ENCODE assay signal across 19 mouse cellular contexts in genomic region chr5:31906286-31906951, GRCm38 (mm10).
A peak's percentile ranks its signal among the peaks of the same experiment; 100 is the strongest.
DNase-seq lines count a peak whose midpoint lies in the region; ATAC-seq and TF ChIP-seq lines count a peak whose summit lies in the region.
"Had no signal": no experiment of that assay in that cellular context is flagged by ENCODE, and none has a peak within 500 bp of the region (broad histone marks: within the 10 kb centered on the region; RNA-seq: fewer than 3 reads in every experiment).

No protein-coding gene starts in this region.

- no peak for ATAC-seq in intestine, embryonic 14.5 days (replicated peaks; ENCODE audit: low FRiP score, low TSS enrichment, low read depth)
- no peak for ATAC-seq in intestine, postnatal 0 days
- ATAC-seq in stomach, postnatal 0 days (ENCODE audit: low FRiP score, low TSS enrichment): no peak
- ATAC-seq: inflammation-experienced regulatory T-cells, adult 6 months had no signal

- H3K27ac ChIP-seq in intestine, embryonic 14.5 days (ENCODE audit: low read depth): peak overlapping the region; percentile 33; the same call in 1 of the 2 replicates
- no peak overlapping the region for H3K27ac ChIP-seq in intestine, postnatal 0 days (ENCODE audit: low read depth, low read length)
- peak overlapping the region; percentile 85 for H3K27ac ChIP-seq in stomach, postnatal 0 days (replicated peaks)
- H3K27ac ChIP-seq: heart, embryonic 10.5 days; hindbrain, embryonic 12.5 days; layer of hippocampus, adult 2 months; liver, embryonic 13.5 days; lung, embryonic 15.5 days; midbrain, embryonic 12.5 days; neural tube, embryonic 12.5 days had no signal

- no peak for TF ChIP-seq CTCF in intestine, postnatal 0 days (IDR thresholded peaks at IDR 0.05; ENCODE audit: low read depth)
- TF ChIP-seq CTCF in stomach, postnatal 0 days (IDR thresholded peaks at IDR 0.05; ENCODE audit: low read depth): no peak

- H3K9me3 ChIP-seq in intestine, embryonic 14.5 days (ENCODE audit: control insufficient read depth, low read length): no peaks in the 10 kb centered on the region
- H3K9me3 ChIP-seq in intestine, postnatal 0 days (ENCODE audit: control insufficient read depth): no peaks in the 10 kb centered on the region
- H3K9me3 ChIP-seq in stomach, postnatal 0 days (ENCODE audit: control insufficient read depth, low read length): no peaks in the 10 kb centered on the region
- H3K9me3 ChIP-seq: heart, embryonic 10.5 days; hindbrain, embryonic 12.5 days; liver, embryonic 13.5 days; lung, embryonic 15.5 days; midbrain, embryonic 12.5 days; neural tube, embryonic 12.5 days had no signal

- no peaks in the 10 kb centered on the region for H3K36me3 ChIP-seq in intestine, embryonic 14.5 days (ENCODE audit: control insufficient read depth, insufficient read depth, low read length)
- H3K36me3 ChIP-seq in intestine, postnatal 0 days (ENCODE audit: control insufficient read depth, insufficient read depth): no peaks in the 10 kb centered on the region
- H3K36me3 ChIP-seq in stomach, postnatal 0 days (ENCODE audit: control insufficient read depth, insufficient read depth, low read length): no peaks in the 10 kb centered on the region
- H3K36me3 ChIP-seq: heart, embryonic 10.5 days; hindbrain, embryonic 12.5 days; liver, embryonic 13.5 days; lung, embryonic 15.5 days; midbrain, embryonic 12.5 days; neural tube, embryonic 12.5 days had no signal

- no peaks in the 10 kb centered on the region for H3K27me3 ChIP-seq in intestine, embryonic 14.5 days (replicated peaks; ENCODE audit: control insufficient read depth, insufficient read depth, low read length)
- no peaks in the 10 kb centered on the region for H3K27me3 ChIP-seq in intestine, postnatal 0 days (replicated peaks; ENCODE audit: control insufficient read depth, insufficient read depth, low read length)
- no peaks in the 10 kb centered on the region for H3K27me3 ChIP-seq in stomach, postnatal 0 days (ENCODE audit: control insufficient read depth, insufficient read depth, low read length)
- H3K27me3 ChIP-seq: hindbrain, embryonic 12.5 days; liver, embryonic 13.5 days; lung, embryonic 15.5 days; midbrain, embryonic 12.5 days; neural tube, embryonic 12.5 days had no signal

- no peak overlapping the region for H3K9ac ChIP-seq in intestine, embryonic 14.5 days (ENCODE audit: low read length)
- H3K9ac ChIP-seq in intestine, postnatal 0 days (ENCODE audit: low read depth, low read length): no peak overlapping the region
- H3K9ac ChIP-seq in stomach, postnatal 0 days (ENCODE audit: low read length): no peak overlapping the region
- H3K9ac ChIP-seq: hindbrain, embryonic 12.5 days; liver, embryonic 13.5 days; lung, embryonic 15.5 days; midbrain, embryonic 12.5 days; neural tube, embryonic 12.5 days had no signal

- DNase-seq in intestine, embryonic 14.5 days (ENCODE audit: low spot score): no peak
- DNase-seq in urinary bladder, postnatal 14 days (ENCODE audit: low spot score): peak; percentile 17
- no peak for DNase-seq in urinary bladder, postnatal 25 days (ENCODE audit: low spot score)
- DNase-seq in gonadal fat pad, adult 2 months (ENCODE audit: low read depth): peak; percentile 83
- DNase-seq in stomach, postnatal 0 days (ENCODE audit: low spot score): no peak
- no peak for DNase-seq in thymus, adult 18-20 months
- DNase-seq: adrenal gland, postnatal 14 days; cerebellum, adult 11 months; cerebellum, postnatal 10 days; gastrocnemius, postnatal 36 days; liver, embryonic 13.5 days had no signal

- peak; percentile 17 for TF ChIP-seq EP300 in stomach, postnatal 0 days (optimal IDR thresholded peaks at IDR 0.05)

- H3K4me2 ChIP-seq in intestine, embryonic 14.5 days (ENCODE audit: low read length): no peak overlapping the region
- H3K4me2 ChIP-seq in intestine, postnatal 0 days (replicated peaks; ENCODE audit: low read depth): no peak overlapping the region
- no peak overlapping the region for H3K4me2 ChIP-seq in stomach, postnatal 0 days (replicated peaks; ENCODE audit: low read depth)
- H3K4me2 ChIP-seq: hindbrain, embryonic 12.5 days; liver, embryonic 13.5 days; lung, embryonic 15.5 days; midbrain, embryonic 12.5 days; neural tube, embryonic 12.5 days had no signal

- H3K4me3 ChIP-seq in intestine, embryonic 14.5 days (ENCODE audit: low read depth, low read length): no peak overlapping the region
- no peak overlapping the region for H3K4me3 ChIP-seq in intestine, postnatal 0 days (ENCODE audit: low read depth, low read length)
- H3K4me3 ChIP-seq in stomach, postnatal 0 days (ENCODE audit: low read depth, low read length): no peak overlapping the region
- H3K4me3 ChIP-seq: heart, embryonic 10.5 days; hindbrain, embryonic 12.5 days; layer of hippocampus, adult 2 months; liver, embryonic 13.5 days; lung, embryonic 15.5 days; midbrain, embryonic 12.5 days; neural tube, embryonic 12.5 days had no signal

- 88% methylated on average over 7 of the region's 7 CpGs for WGBS in intestine, embryonic 14.5 days
- 84% methylated on average over 7 of the region's 7 CpGs for WGBS in intestine, postnatal 0 days
- WGBS in stomach, postnatal 0 days: 62% methylated on average over 7 of the region's 7 CpGs

- peaks cover 10% of the 10 kb centered on the region; the same call in 1 of the 2 replicates for H3K4me1 ChIP-seq in intestine, embryonic 14.5 days (replicated peaks; ENCODE audit: control insufficient read depth, insufficient read depth, low read length)
- H3K4me1 ChIP-seq in intestine, postnatal 0 days (replicated peaks; ENCODE audit: control insufficient read depth, insufficient read depth, low read length): no peaks in the 10 kb centered on the region
- H3K4me1 ChIP-seq in stomach, postnatal 0 days (replicated peaks; ENCODE audit: control insufficient read depth, insufficient read depth): 0 out of 2 replicates have a peak, but pooled peaks cover 2% of the 10 kb centered on the region
- H3K4me1 ChIP-seq: hindbrain, embryonic 12.5 days; liver, embryonic 13.5 days; midbrain, embryonic 12.5 days; neural tube, embryonic 12.5 days had no signal

Comparison
In these comparisons a context has a peak if more than half of its experiments do, and no peak if none do; other contexts are left out.
1. DNase-seq: peak in urinary bladder, postnatal 14 days (single experiment) and gonadal fat pad, adult 2 months (single experiment); none in intestine, embryonic 14.5 days (single experiment), urinary bladder, postnatal 25 days (single experiment), stomach, postnatal 0 days (single experiment) and thymus, adult 18-20 months (0 of 2).